Mouse (Mus musculus) CH12.LX (cell line): ENCODE measurements around the gene Foxred2. TPM values are rescaled to one million over a fixed set of nuclear protein-coding genes. Genes with fewer than 3 reads are reported as not detected.
A peak's percentile ranks its signal among the peaks of the same experiment; 100 is the strongest.

Experiments
- DNase-seq: peaks from one replicate; pipeline ENCODE4 v3.0.0-alpha.2; 2013; ENCODE audit errors: extremely low read depth
- H3K27ac ChIP-seq: 2 replicates; pipeline ENCODE4 v1.5.1; 2012; ENCODE audit warnings: low read depth, mild to moderate bottlenecking, control low read depth, moderate library complexity; ENCODE audit not compliant: insufficient read depth
- H3K27me3 ChIP-seq: replicated peaks from 2 replicates; pipeline ENCODE3; 2012; ENCODE audit warnings: inconsistent platforms
- H3K36me3 ChIP-seq, 2 experiments: replicated peaks in 1 of 2; 2 replicates each; pipeline versions ENCODE3 to v1.6.1; 2012; ENCODE audit warnings: inconsistent platforms in 1 of 2, low read length in 1 of 2, mild to moderate bottlenecking in 1 of 2, mixed read lengths in 1 of 2, moderate library complexity in 1 of 2; ENCODE audit not compliant: control insufficient read depth in 1 of 2, insufficient read depth in 1 of 2
- H3K4me1 ChIP-seq, 2 experiments: 2 replicates each; pipeline ENCODE4 v1.6.1; 2012; ENCODE audit warnings: inconsistent platforms in 1 of 2, moderate library complexity in 1 of 2; ENCODE audit not compliant: insufficient read depth in 2 of 2, control insufficient read depth in 1 of 2
- H3K4me2 ChIP-seq: 2 replicates; pipeline ENCODE4 v1.6.1; 2012; ENCODE audit warnings: low read depth, mild to moderate bottlenecking, control low read depth; ENCODE audit not compliant: poor library complexity, insufficient read depth, severe bottlenecking
- H3K4me3 ChIP-seq, 3 experiments: fragments of 150-350 bp in 1 of 3; sonication (generic) in 1 of 3; replicated peaks in 1 of 3; 2 replicates each; pipeline versions ENCODE3 to v1.5.1; 2011 to 2012; ENCODE audit warnings: low read depth in 2 of 3, low read length in 2 of 3, mild to moderate bottlenecking in 2 of 3, moderate library complexity in 2 of 3, control low read depth in 1 of 3, improper control_type of control experiment in 1 of 3, inconsistent platforms in 1 of 3, mixed read lengths in 1 of 3; ENCODE audit not compliant: poor library complexity in 1 of 3
- H3K79me2 ChIP-seq: replicated peaks from 2 replicates; pipeline ENCODE4 v1.6.1; 2012; ENCODE audit warnings: mild to moderate bottlenecking, moderate library complexity; ENCODE audit not compliant: control insufficient read depth, poor library complexity, insufficient read depth, severe bottlenecking; ENCODE audit errors: extremely low read depth
- H3K9ac ChIP-seq: 2 replicates; pipeline ENCODE4 v1.6.1; 2012; ENCODE audit warnings: low read depth, mild to moderate bottlenecking, control low read depth, moderate library complexity; ENCODE audit not compliant: insufficient read depth
- H3K9me3 ChIP-seq: replicated peaks from 2 replicates; pipeline ENCODE3; 2012; ENCODE audit warnings: low read length, inconsistent platforms, mixed read lengths
- BHLHE40 ChIP-seq: IDR thresholded peaks from 2 replicates; pipeline ENCODE4 v1.6.1; 2011; ENCODE audit warnings: mild to moderate bottlenecking, low read depth, low read length, improper control_type of control experiment
- GABPA ChIP-seq: IDR thresholded peaks from 2 replicates; pipeline ENCODE4 v1.6.1; 2012; ENCODE audit warnings: low read depth, low read length, improper control_type of control experiment, inconsistent platforms; ENCODE audit not compliant: insufficient replicate concordance
- MAFK ChIP-seq: IDR thresholded peaks from 2 replicates; pipeline ENCODE4 v1.6.1; 2011; ENCODE audit warnings: low read length, improper control_type of control experiment; ENCODE audit not compliant: insufficient replicate concordance
- MAZ ChIP-seq: IDR thresholded peaks from 2 replicates; pipeline ENCODE4 v1.6.1; 2012; ENCODE audit warnings: low read depth, mild to moderate bottlenecking, inconsistent platforms, low read length, improper control_type of control experiment, moderate library complexity
- MXI1 ChIP-seq: IDR thresholded peaks from 2 replicates; pipeline ENCODE4 v1.6.1; 2011; ENCODE audit warnings: mild to moderate bottlenecking, low read depth, low read length, improper control_type of control experiment
- POLR2AphosphoS2 ChIP-seq: IDR thresholded peaks from 2 replicates; pipeline ENCODE4 v1.6.1; 2011; ENCODE audit warnings: low read depth, low read length, improper control_type of control experiment
- RAD21 ChIP-seq: IDR thresholded peaks from 2 replicates; pipeline ENCODE4 v1.6.1; 2011; ENCODE audit warnings: low read depth, mild to moderate bottlenecking, low read length, improper control_type of control experiment, moderate library complexity
- TBP ChIP-seq: conservative IDR thresholded peaks from 2 replicates; pipeline ENCODE4 v1.6.1; 2011; ENCODE audit warnings: low read depth, low read length, improper control_type of control experiment
- TCF12 ChIP-seq: IDR thresholded peaks from 2 replicates; pipeline ENCODE4 v1.6.1; 2014; ENCODE audit warnings: low read depth, mild to moderate bottlenecking, inconsistent platforms, low read length, improper control_type of control experiment
- UBTF ChIP-seq: IDR thresholded peaks from 2 replicates; pipeline ENCODE4 v1.6.1; 2012; ENCODE audit warnings: low read depth, mild to moderate bottlenecking, inconsistent platforms, low read length, improper control_type of control experiment, moderate library complexity
- ZKSCAN1 ChIP-seq: IDR thresholded peaks from 2 replicates; pipeline ENCODE4 v1.6.1; 2012; ENCODE audit warnings: low read depth, inconsistent platforms, low read length, improper control_type of control experiment, borderline replicate concordance
- ZMIZ1 ChIP-seq: IDR thresholded peaks from 2 replicates; pipeline ENCODE4 v1.6.1; 2012; ENCODE audit warnings: low read depth, mild to moderate bottlenecking, inconsistent platforms, low read length, improper control_type of control experiment
- ZNF384 ChIP-seq: IDR thresholded peaks from 2 replicates; pipeline ENCODE4 v1.6.1; 2012; ENCODE audit warnings: low read depth, low read length, improper control_type of control experiment, inconsistent platforms
- dilution Hi-C: fragments of 300-500 bp; cut with MboI; formaldehyde crosslinking; loops from 2 replicates; pipeline ENCODE4 v1.14.3; 2020; ENCODE audit warnings: low sequenced_read_pairs; ENCODE audit not compliant: extremely low pct_unique_long_range_greater_than_20kb, extremely low pct_ligation_motif_present
- in situ Hi-C: fragments of 300-500 bp; cut with MboI; formaldehyde crosslinking; loops from 3 replicates; pipeline ENCODE4 v1.14.3; 2019; ENCODE audit warnings: low sequenced_read_pairs, low pct_ligation_motif_present, low pct_unique_long_range_greater_than_20kb, mixed read lengths
- polyA plus RNA-seq: library from polyadenylated mRNA; unstranded; fragments of >175 nt; gene quantifications from 2 replicates; pipeline ENCODE4 v1.2.1, GENCODE M21; 2012; ENCODE audit warnings: low read depth; ENCODE audit not compliant: insufficient read length
- total RNA-seq, 2 experiments: library from RNA; depleted of rRNA; stranded (reverse); fragments of 300-350 nt in 1 of 2; fragments of >200 nt in 1 of 2; gene quantifications; 2 replicates each; pipeline ENCODE4 v1.2.3; 2012 to 2014

Foxred2 gene
- total and polyA plus RNA-seq, 3 experiments = 0.17 to 0.43 (median 0.39) TPM

DNA sequence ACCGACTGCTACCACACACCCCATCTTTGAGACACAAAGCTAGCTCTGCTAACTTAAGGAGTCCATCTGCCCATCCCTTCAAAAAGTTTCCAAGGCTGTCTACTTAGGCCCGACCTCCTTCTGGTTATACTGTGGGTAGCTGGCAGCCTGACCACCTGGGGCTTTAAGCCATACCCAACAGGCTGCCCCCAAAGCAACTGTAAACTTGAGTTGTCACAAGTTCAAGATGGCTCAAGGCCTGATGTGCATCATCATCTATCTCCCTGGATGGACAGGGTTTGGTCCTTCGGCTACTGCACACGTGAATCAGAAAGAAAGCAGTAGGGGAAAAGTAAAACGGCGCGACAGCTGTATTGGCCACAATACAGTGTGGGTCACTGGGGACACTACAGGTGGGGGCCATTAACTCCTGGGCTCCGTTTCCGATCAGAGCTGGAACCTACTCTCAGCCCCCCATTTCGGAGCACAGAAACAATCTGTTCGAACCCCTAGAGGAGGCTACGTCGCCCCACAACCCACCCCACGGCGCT is 13.5 kb upstream of the Foxred2 start:
- dilution Hi-C loops = no loop called here
- no peak for DNase-seq
- H3K79me2 ChIP-seq = peaks cover 30% of the 10 kb centered on the region

GRCm38 (mm10) chr15:77965117-77965528 is 8.6 kb upstream of the Foxred2 start:
- H3K9me3 ChIP-seq = no peaks in the 10 kb centered on the region
- no peak overlapping the region for H3K9ac ChIP-seq
- H3K4me3 ChIP-seq = no peak overlapping the region
- H3K79me2 ChIP-seq = peaks cover 26% of the 10 kb centered on the region
- H3K27ac ChIP-seq = no peak overlapping the region
- TF ChIP-seq ZNF384 = 0 out of 2 replicates have a peak, but pooled peaks have one; percentile 7
- no peak for TF ChIP-seq BHLHE40
- in situ Hi-C loops (loop anchor here (25.0 kb wide), 1 partner anchor 572 kb away; the partner anchor contains the start of genes C1qtnf6 and Sstr3), dilution Hi-C loops (no loop called here)
- H3K36me3 ChIP-seq = peaks cover 83 to 91% of the 10 kb centered on the region in 2 experiments
- DNase-seq = no peak
- no peaks in the 10 kb centered on the region for H3K27me3 ChIP-seq
- H3K4me2 ChIP-seq = no peak overlapping the region
- H3K4me1 ChIP-seq = peaks cover 0 to 16% of the 10 kb centered on the region in 2 experiments; a peak in 2 of 4 replicates

More for the DNA sequence above, 13.5 kb upstream of the Foxred2 start:
- Histone ChIP-seq H3K27me3 (no peaks in the 10 kb centered on the region), H3K36me3 (peaks cover 36 to 42% of the 10 kb centered on the region in 2 experiments), H3K27ac (peak overlapping the region; percentile 75), H3K9ac (peak overlapping the region; percentile 95), H3K4me3 (peak overlapping the region; percentile 98 to 99 (median 99)), H3K4me1 (peaks cover 6 to 30% of the 10 kb centered on the region in 2 experiments), H3K4me2 (peak overlapping the region; percentile 92), H3K9me3 (no peaks in the 10 kb centered on the region)
- in situ Hi-C loops = loop anchor here (5.0 to 25.0 kb wide), 4 partner anchors 38 to 567 kb away; partner anchors contain the start of genes C1qtnf6, Csf2rb, Ncf4 and Sstr3
- TF ChIP-seq POLR2AphosphoS2 (no peak), MXI1 (no peak), UBTF (no peak), ZMIZ1 (no peak), TCF12 (no peak), MAZ (no peak), MAFK (no peak), GABPA (no peak), ZKSCAN1 (no peak), RAD21 (no peak), TBP (no peak)
